Comparison of ENCODE assay signal across 10 mouse cellular contexts in the genomic region with DNA sequence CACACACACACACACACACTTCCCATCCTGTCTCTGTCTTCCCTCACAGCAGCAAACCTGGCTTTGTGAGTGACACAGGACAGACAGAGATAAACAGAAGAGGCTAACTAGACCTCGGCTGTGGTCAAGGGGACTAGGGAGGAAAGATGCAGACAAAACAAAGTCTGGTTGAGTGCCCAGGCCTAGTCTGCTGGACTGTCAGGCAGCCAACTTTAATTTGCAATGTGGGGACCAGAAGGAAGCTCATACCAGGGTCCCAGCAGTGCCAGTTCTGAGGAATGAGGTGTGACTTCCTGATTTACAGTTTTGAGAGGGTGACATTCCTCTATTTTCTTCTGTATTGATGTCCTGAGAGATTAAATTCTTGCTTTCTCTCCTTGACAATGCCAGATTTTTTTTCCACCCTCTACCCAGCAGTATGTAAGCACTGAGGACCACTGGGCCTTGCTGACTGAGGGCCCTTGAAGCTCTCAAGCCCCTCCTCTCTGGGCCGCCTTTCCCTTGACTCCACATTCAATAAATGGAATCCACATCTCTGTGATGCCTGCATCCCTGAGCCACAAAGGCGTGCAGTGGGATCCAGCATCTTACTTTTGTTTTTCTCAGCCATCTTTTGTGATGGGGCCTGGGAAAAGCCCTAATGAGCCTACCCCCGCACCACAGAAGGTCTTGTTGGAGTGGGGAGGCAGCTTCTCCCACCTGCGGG.
A peak's percentile ranks its signal among the peaks of the same experiment; 100 is the strongest.
DNase-seq lines count a peak whose midpoint lies in the region; ATAC-seq and TF ChIP-seq lines count a peak whose summit lies in the region.
"Had no signal": no experiment of that assay in that cellular context is flagged by ENCODE, and none has a peak within 500 bp of the region (broad histone marks: within the 10 kb centered on the region; RNA-seq: fewer than 3 reads in every experiment).

No protein-coding gene starts in this region.

- peak; percentile 29 for DNase-seq in kidney, adult 2 months
- DNase-seq in kidney, postnatal 25 days = no peak
- peak; percentile 60 for DNase-seq in limb, embryonic 10.5 days (ENCODE audit: low spot score)
- peak; percentile 48 for DNase-seq in neural tube, embryonic 11.5 days (ENCODE audit: low spot score)
- no peak for DNase-seq in frontal cortex, postnatal 14 days (ENCODE audit: low spot score in 2 of 2)
- no peak for DNase-seq in spleen, adult 18-20 months
- DNase-seq in thymus, postnatal 4 days = no peak
- DNase-seq: thymus, adult 2 months had no signal

- 50% methylated on average over 5 of the region's 5 CpGs for WGBS in kidney, adult 2 months
- whole genome bisulfite sequencing in forebrain, embryonic 12.5 days = 5% methylated on average over 5 of the region's 5 CpGs
- 14% methylated on average over 5 of the region's 5 CpGs for WGBS in limb, embryonic 10.5 days
- WGBS in neural tube, embryonic 11.5 days = 32% methylated on average over 5 of the region's 5 CpGs

- peak overlapping the region; percentile 6 for H3K4me2 ChIP-seq in forebrain, embryonic 12.5 days
- no peak overlapping the region for H3K4me2 ChIP-seq in neural tube, embryonic 11.5 days (ENCODE audit: low read depth)

- TF ChIP-seq CTCF in kidney, adult 2 months (conservative IDR thresholded peaks at IDR 0.05; ENCODE audit: insufficient read depth, insufficient read length, low read depth, low read length) = no peak

- H3K4me1 ChIP-seq in kidney, adult 2 months (ENCODE audit: control insufficient read depth, insufficient read depth, low read length) = no peaks in the 10 kb centered on the region
- peaks cover 31% of the 10 kb centered on the region for H3K4me1 ChIP-seq in forebrain, embryonic 12.5 days
- peaks cover 49% of the 10 kb centered on the region for H3K4me1 ChIP-seq in limb, embryonic 10.5 days
- no peaks in the 10 kb centered on the region for H3K4me1 ChIP-seq in neural tube, embryonic 11.5 days (ENCODE audit: control insufficient read depth, insufficient read depth, low read length)
- H3K4me1 ChIP-seq: megakaryocyte, embryonic 14.5 days had no signal

- H3K27ac ChIP-seq in kidney, adult 2 months (ENCODE audit: insufficient read depth, low read depth, low read length) = peak overlapping the region; percentile 20; the same call in 1 of the 2 replicates
- peak overlapping the region; percentile 74 for H3K27ac ChIP-seq in forebrain, embryonic 12.5 days
- H3K27ac ChIP-seq in limb, embryonic 10.5 days = peak overlapping the region; percentile 84
- no peak overlapping the region for H3K27ac ChIP-seq in neural tube, embryonic 11.5 days (ENCODE audit: low read depth, low read length)

- H3K9me3 ChIP-seq in forebrain, embryonic 12.5 days = no peaks in the 10 kb centered on the region
- H3K9me3 ChIP-seq in limb, embryonic 10.5 days (replicated peaks) = no peaks in the 10 kb centered on the region
- H3K9me3 ChIP-seq in neural tube, embryonic 11.5 days (ENCODE audit: control insufficient read depth, low read length) = no peaks in the 10 kb centered on the region
- H3K9me3 ChIP-seq: megakaryocyte, embryonic 14.5 days had no signal

- no peaks in the 10 kb centered on the region for H3K36me3 ChIP-seq in kidney, adult 2 months (ENCODE audit: control insufficient read depth, insufficient read depth, low read length)
- H3K36me3 ChIP-seq in forebrain, embryonic 12.5 days (replicated peaks) = no peaks in the 10 kb centered on the region
- H3K36me3 ChIP-seq in limb, embryonic 10.5 days = no peaks in the 10 kb centered on the region
- no peaks in the 10 kb centered on the region for H3K36me3 ChIP-seq in neural tube, embryonic 11.5 days (ENCODE audit: control insufficient read depth, insufficient read depth, low read length)

- no peak for TF ChIP-seq POLR2A in kidney, adult 2 months (IDR thresholded peaks at IDR 0.05; ENCODE audit: low read depth, low read length)

- no peaks in the 10 kb centered on the region for H3K27me3 ChIP-seq in kidney, adult 2 months (replicated peaks; ENCODE audit: control insufficient read depth, insufficient read depth, low read length)
- no peaks in the 10 kb centered on the region for H3K27me3 ChIP-seq in forebrain, embryonic 12.5 days
- no peaks in the 10 kb centered on the region for H3K27me3 ChIP-seq in limb, embryonic 10.5 days (ENCODE audit: low read depth, poor library complexity, severe bottlenecking)
- no peaks in the 10 kb centered on the region for H3K27me3 ChIP-seq in neural tube, embryonic 11.5 days (ENCODE audit: control insufficient read depth, insufficient read depth, low read length)
- H3K27me3 ChIP-seq: megakaryocyte, embryonic 14.5 days had no signal

- peak; percentile 91 for ATAC-seq in forebrain, embryonic 12.5 days (ENCODE audit: low FRiP score)
- ATAC-seq in neural tube, embryonic 11.5 days (ENCODE audit: insufficient read depth, low FRiP score, low TSS enrichment) = peak; percentile 73

- no peak overlapping the region for H3K4me3 ChIP-seq in kidney, adult 2 months (ENCODE audit: insufficient read depth, low read depth, low read length)
- H3K4me3 ChIP-seq in forebrain, embryonic 12.5 days (replicated peaks) = no peak overlapping the region
- peak overlapping the region; percentile 11; the same call in 1 of the 2 replicates for H3K4me3 ChIP-seq in limb, embryonic 10.5 days
- H3K4me3 ChIP-seq in neural tube, embryonic 11.5 days (ENCODE audit: low read depth, low read length) = no peak overlapping the region
- H3K4me3 ChIP-seq: megakaryocyte, embryonic 14.5 days had no signal

- no peak overlapping the region for H3K9ac ChIP-seq in forebrain, embryonic 12.5 days
- H3K9ac ChIP-seq in neural tube, embryonic 11.5 days (ENCODE audit: low read length) = no peak overlapping the region

Comparison
In these comparisons a context has a peak if more than half of its experiments do, and no peak if none do; other contexts are left out.
1. DNase-seq: peak in kidney, adult 2 months (single experiment), limb, embryonic 10.5 days (single experiment) and neural tube, embryonic 11.5 days (single experiment); none in kidney, postnatal 25 days (0 of 2), frontal cortex, postnatal 14 days (0 of 2), spleen, adult 18-20 months (0 of 2) and thymus, postnatal 4 days (single experiment).